Mouse (Mus musculus) 3T3-L1 (cell line): ENCODE results near the gene Cacng1.

Experiments used
- DNase-seq: peaks from one replicate; pipeline ENCODE4 v3.0.0-alpha.2; 2015; ENCODE audit warnings: low read depth, low spot score

Cacng1 gene

GRCm38 (mm10) chr11:107716332-107716938, at the start of gene Cacng1:
TSS of gene Cacng1 (minus strand) at chr11:107716522.
- DNase-seq: no peak

- no peak for DNase-seq
Observed at GRCm38 (mm10) chr11:107762688-107763460, 46.6 kb upstream of the Cacng1 start.

GRCm38 (mm10) chr11:107761790-107762500, 45.6 kb upstream of the Cacng1 start:
- DNase-seq: no peak

- no peak for DNase-seq
Observed at GRCm38 (mm10) chr11:107760001-107760400, 43.7 kb upstream of the Cacng1 start.

GRCm38 (mm10) chr11:107759516-107759915, 43.2 kb upstream of the Cacng1 start:
- no peak for DNase-seq

GRCm38 (mm10) chr11:107749114-107749513, 32.8 kb upstream of the Cacng1 start:
- no peak for DNase-seq

- DNase-seq: peak; percentile 46
Observed at GRCm38 (mm10) chr11:107748243-107749035, 32.1 kb upstream of the Cacng1 start.

GRCm38 (mm10) chr11:107743100-107743499, 26.8 kb upstream of the Cacng1 start:
- peak; percentile 12 for DNase-seq

- no peak for DNase-seq
Observed at GRCm38 (mm10) chr11:107738418-107739099, 22.2 kb upstream of the Cacng1 start.

- peak; percentile 58 for DNase-seq
Observed at GRCm38 (mm10) chr11:107737886-107738285, 21.6 kb upstream of the Cacng1 start.

- peak; percentile 74 for DNase-seq
Observed at GRCm38 (mm10) chr11:107734133-107734532, 17.8 kb upstream of the Cacng1 start.

GRCm38 (mm10) chr11:107731498-107731897, 15.2 kb upstream of the Cacng1 start:
- peak; percentile 80 for DNase-seq

- DNase-seq: peak; percentile 34
Observed at GRCm38 (mm10) chr11:107730940-107731339, 14.6 kb upstream of the Cacng1 start.

- DNase-seq: no peak
Observed at GRCm38 (mm10) chr11:107729141-107729540, 12.8 kb upstream of the Cacng1 start.

- DNase-seq: peak; percentile 69
Observed at GRCm38 (mm10) chr11:107728073-107728863, 11.9 kb upstream of the Cacng1 start.

GRCm38 (mm10) chr11:107724603-107725002, 8.3 kb upstream of the Cacng1 start:
- DNase-seq: no peak

- DNase-seq: no peak
Observed at GRCm38 (mm10) chr11:107721057-107721456, 4.7 kb upstream of the Cacng1 start.

GRCm38 (mm10) chr11:107720264-107721021, 4.1 kb upstream of the Cacng1 start:
- DNase-seq: no peak

GRCm38 (mm10) chr11:107714368-107714767, 2.0 kb downstream of the Cacng1 start:
- DNase-seq: no peak
